Mouse (Mus musculus): ENCODE measurements around the gene Mapt. TPM values are rescaled to one million over a fixed set of nuclear protein-coding genes. Genes with fewer than 3 reads are reported as not detected.
A peak's percentile ranks its signal among the peaks of the same experiment; 100 is the strongest.
"Not testable (repeated sequence)": the region's sequence is repeated elsewhere in the genome, so short reads cannot be mapped to it uniquely, and the experiment has no call there.

Mapt gene
- polyA plus RNA-seq, 1 experiment from 2014 or later = 5.5 TPM

DNA sequence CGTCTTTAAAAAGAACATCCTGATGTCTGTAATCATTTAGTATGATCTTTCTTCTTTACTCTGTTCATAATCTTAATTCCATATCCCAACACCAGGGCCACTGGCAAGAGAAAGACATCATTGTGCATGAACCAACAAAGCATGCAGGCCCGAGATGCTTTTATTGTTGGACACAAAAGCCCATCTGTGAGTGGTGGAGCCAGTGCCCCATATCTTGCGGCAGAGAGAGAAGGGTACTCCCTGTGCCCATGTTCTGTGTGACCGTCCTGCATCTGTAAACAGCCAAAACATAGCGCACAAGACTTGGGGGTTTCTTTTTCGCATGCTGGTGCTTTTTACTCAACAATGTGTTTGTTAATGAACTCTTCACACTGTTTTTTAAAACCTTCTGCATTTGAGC is 19.9 kb upstream of the Mapt start:
- no peak for ATAC-seq (ENCODE audit: insufficient number of reproducible peaks, low FRiP score, low TSS enrichment, low read depth)

GRCm38 (mm10) chr11:104214128-104214527 is 17.1 kb upstream of the Mapt start:
- H3K27me3 ChIP-seq; H3K4me2 ChIP-seq; H3K4me1 ChIP-seq; H3K9ac ChIP-seq; H3K36me3 ChIP-seq; H3K27ac ChIP-seq; H3K4me3 ChIP-seq; ATAC-seq (ENCODE audit: insufficient number of reproducible peaks, low FRiP score, low TSS enrichment, low read depth); H3K9me3 ChIP-seq: not testable (repeated sequence)
- WGBS = 91% methylated on average over 5 of the region's 5 CpGs

More for the DNA sequence above, 19.9 kb upstream of the Mapt start:
- 89% methylated on average over 6 of the region's 6 CpGs for WGBS
- Histone ChIP-seq H3K4me2 (no peak overlapping the region), H3K9ac (no peak overlapping the region), H3K27ac (no peak overlapping the region), H3K4me3 (no peak overlapping the region), H3K9me3 (no peaks in the 10 kb centered on the region), H3K36me3 (no peaks in the 10 kb centered on the region), H3K4me1 (no peaks in the 10 kb centered on the region), H3K27me3 (no peaks in the 10 kb centered on the region)

GRCm38 (mm10) chr11:104218075-104218474 is 13.1 kb upstream of the Mapt start:
- no peaks in the 10 kb centered on the region for H3K36me3 ChIP-seq
- WGBS = 70% methylated on average over 3 of the region's 3 CpGs
- H3K4me1 ChIP-seq = no peaks in the 10 kb centered on the region
- no peak overlapping the region for H3K4me2 ChIP-seq
- H3K9me3 ChIP-seq = no peaks in the 10 kb centered on the region
- no peaks in the 10 kb centered on the region for H3K27me3 ChIP-seq
- no peak overlapping the region for H3K4me3 ChIP-seq
- H3K9ac ChIP-seq = no peak overlapping the region
- H3K27ac ChIP-seq = no peak overlapping the region
- no peak for ATAC-seq (ENCODE audit: insufficient number of reproducible peaks, low FRiP score, low TSS enrichment, low read depth)

DNA sequence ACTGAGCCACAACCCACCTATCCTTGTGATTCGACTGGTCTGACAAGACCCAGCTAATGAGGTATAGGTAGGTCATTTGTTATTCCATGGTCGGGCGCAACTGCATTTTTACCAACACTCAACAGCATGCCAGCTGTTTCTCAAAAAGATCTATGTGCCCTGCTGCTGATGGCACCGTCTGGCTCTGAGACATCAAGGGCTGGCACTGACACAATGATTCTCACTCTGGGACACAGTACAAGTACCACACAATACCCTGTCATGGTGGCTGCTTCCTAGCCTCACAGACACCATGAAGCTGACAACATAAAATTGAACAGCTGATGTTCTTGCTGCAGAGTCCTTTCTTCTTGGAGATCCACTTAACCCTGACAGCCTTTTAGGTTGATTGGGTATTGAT is 10.9 kb upstream of the Mapt start:
- Histone ChIP-seq H3K4me1 (no peaks in the 10 kb centered on the region), H3K27ac (no peak overlapping the region), H3K9ac (no peak overlapping the region), H3K4me3 (no peak overlapping the region), H3K36me3 (no peaks in the 10 kb centered on the region), H3K9me3 (no peaks in the 10 kb centered on the region), H3K27me3 (no peaks in the 10 kb centered on the region), H3K4me2 (no peak overlapping the region)
- no peak for ATAC-seq (ENCODE audit: insufficient number of reproducible peaks, low FRiP score, low TSS enrichment, low read depth)
- whole genome bisulfite sequencing = 77% methylated on average over 4 of the region's 4 CpGs

DNA sequence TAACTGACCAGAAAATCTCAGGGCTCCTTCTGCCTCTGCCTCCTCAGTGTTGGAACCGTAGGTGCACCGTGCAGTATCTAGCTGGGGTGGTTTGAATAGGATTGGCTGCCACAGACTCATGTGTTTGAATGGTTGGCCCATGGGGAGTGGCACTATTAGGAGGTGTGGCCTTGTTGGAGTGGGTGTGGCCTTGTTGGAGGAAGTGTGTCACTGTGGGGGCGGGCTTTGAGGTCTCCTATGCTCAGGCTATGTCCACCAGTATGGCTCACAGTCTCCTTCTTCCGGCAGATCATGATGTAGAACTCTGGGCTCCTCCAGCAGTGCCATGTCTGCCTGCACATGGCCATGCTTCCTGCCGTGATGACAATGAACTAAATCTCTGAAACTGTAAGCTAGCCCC is 9.4 kb upstream of the Mapt start:
- H3K4me1 ChIP-seq = no peaks in the 10 kb centered on the region
- WGBS = 79% methylated on average over 5 of the region's 5 CpGs
- H3K36me3 ChIP-seq = no peaks in the 10 kb centered on the region
- no peak overlapping the region for H3K4me3 ChIP-seq
- H3K9ac ChIP-seq = no peak overlapping the region
- no peaks in the 10 kb centered on the region for H3K9me3 ChIP-seq
- H3K27me3 ChIP-seq = no peaks in the 10 kb centered on the region
- H3K27ac ChIP-seq = no peak overlapping the region
- no peak overlapping the region for H3K4me2 ChIP-seq
- ATAC-seq (ENCODE audit: insufficient number of reproducible peaks, low FRiP score, low TSS enrichment, low read depth) = no peak

GRCm38 (mm10) chr11:104223301-104223700 is 7.9 kb upstream of the Mapt start:
- Histone ChIP-seq H3K36me3 (no peaks in the 10 kb centered on the region), H3K4me3 (no peak overlapping the region), H3K9ac (no peak overlapping the region), H3K9me3 (no peaks in the 10 kb centered on the region), H3K27ac (no peak overlapping the region), H3K4me2 (no peak overlapping the region), H3K4me1 (no peaks in the 10 kb centered on the region), H3K27me3 (no peaks in the 10 kb centered on the region)
- WGBS = 78% methylated on average over 9 of the region's 9 CpGs
- ATAC-seq (ENCODE audit: insufficient number of reproducible peaks, low FRiP score, low TSS enrichment, low read depth) = no peak

GRCm38 (mm10) chr11:104229391-104229790 is 1.8 kb upstream of the Mapt start:
- 67% methylated on average over 4 of the region's 4 CpGs for WGBS
- H3K4me3 ChIP-seq = no peak overlapping the region
- no peak overlapping the region for H3K27ac ChIP-seq
- no peak overlapping the region for H3K4me2 ChIP-seq
- no peaks in the 10 kb centered on the region for H3K9me3 ChIP-seq
- H3K27me3 ChIP-seq = peaks cover 35% of the 10 kb centered on the region
- peaks cover 25% of the 10 kb centered on the region for H3K4me1 ChIP-seq
- no peaks in the 10 kb centered on the region for H3K36me3 ChIP-seq
- ATAC-seq (ENCODE audit: insufficient number of reproducible peaks, low FRiP score, low TSS enrichment, low read depth) = no peak
- H3K9ac ChIP-seq = no peak overlapping the region

DNA sequence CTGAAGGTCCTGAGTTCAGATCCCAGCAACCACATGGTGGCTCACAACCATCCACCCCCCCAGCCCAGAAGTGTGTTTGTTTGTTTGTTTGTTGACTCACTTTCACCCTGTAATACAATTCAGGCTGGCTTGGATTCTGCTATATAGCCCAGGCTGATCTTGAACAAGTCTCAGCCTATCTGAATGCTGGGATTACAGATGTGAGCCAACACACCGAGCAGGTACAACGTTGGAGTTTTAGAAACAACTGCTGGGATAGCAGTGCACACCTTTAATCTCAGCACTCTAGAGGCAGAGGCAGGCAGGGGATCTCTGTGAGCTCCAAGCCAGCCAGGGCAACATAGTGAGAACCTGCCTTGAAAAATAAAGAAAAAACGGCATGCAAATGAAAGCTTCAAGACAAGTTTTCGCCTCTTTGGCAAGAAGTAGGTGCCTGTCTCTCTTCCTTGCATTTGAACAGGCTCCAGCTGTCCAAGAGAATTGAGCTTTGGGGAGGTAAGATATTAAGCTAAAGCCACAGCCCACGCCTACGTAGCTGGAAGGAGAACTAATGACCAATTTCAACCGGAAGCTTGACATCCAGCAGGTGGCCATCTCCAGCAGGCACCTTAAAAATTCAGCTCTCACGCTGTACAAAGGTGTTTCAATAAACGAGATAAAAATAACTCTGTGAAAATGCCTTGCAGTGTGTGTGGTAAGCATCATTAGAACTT is 968 bp upstream of the Mapt start:
- no peak for ATAC-seq (ENCODE audit: insufficient number of reproducible peaks, low FRiP score, low TSS enrichment, low read depth)
- no peak overlapping the region for H3K9ac ChIP-seq
- H3K36me3 ChIP-seq = no peaks in the 10 kb centered on the region
- no peak overlapping the region for H3K27ac ChIP-seq
- peak overlapping the region; percentile 100 for H3K4me2 ChIP-seq
- H3K27me3 ChIP-seq = peaks cover 43% of the 10 kb centered on the region
- H3K4me3 ChIP-seq = peak overlapping the region; percentile 60
- H3K9me3 ChIP-seq = no peaks in the 10 kb centered on the region
- WGBS = 9% methylated on average over 9 of the region's 9 CpGs
- H3K4me1 ChIP-seq = peaks cover 25% of the 10 kb centered on the region

GRCm38 (mm10) chr11:104232141-104233061 is 1.2 kb downstream of the Mapt start:
- ATAC-seq (ENCODE audit: insufficient number of reproducible peaks, low FRiP score, low TSS enrichment, low read depth) = no peak
- peaks cover 54% of the 10 kb centered on the region for H3K27me3 ChIP-seq
- WGBS = under 1% methylated on average over 71 of the region's 72 CpGs
- no peak overlapping the region for H3K27ac ChIP-seq
- H3K4me1 ChIP-seq = peaks cover 25% of the 10 kb centered on the region
- H3K4me2 ChIP-seq = peak overlapping the region; percentile 100
- H3K36me3 ChIP-seq = no peaks in the 10 kb centered on the region
- no peaks in the 10 kb centered on the region for H3K9me3 ChIP-seq
- H3K9ac ChIP-seq = no peak overlapping the region
- H3K4me3 ChIP-seq = peak overlapping the region; percentile 60

DNA sequence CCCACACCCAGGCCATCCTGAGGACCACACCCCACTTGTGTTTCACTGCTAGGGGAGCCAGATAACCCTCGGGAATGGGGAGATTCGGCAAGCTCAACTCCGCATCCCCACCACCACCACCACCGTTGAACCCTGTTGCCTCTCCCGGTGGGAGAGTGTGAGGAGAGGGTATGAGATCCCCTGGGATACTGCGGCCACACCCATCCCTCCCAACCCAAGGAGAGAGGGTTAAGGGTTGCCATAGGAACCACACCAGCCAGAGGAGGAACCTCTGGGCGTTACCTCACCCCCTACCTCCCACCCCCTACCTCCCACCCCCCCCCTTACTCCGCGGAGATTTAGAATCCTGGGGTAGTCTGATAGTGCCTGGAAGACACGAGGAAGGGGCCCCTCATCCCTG is 1.9 kb downstream of the Mapt start:
- Histone ChIP-seq H3K9me3 (no peaks in the 10 kb centered on the region), H3K9ac (no peak overlapping the region), H3K4me3 (no peak overlapping the region), H3K27ac (no peak overlapping the region), H3K36me3 (no peaks in the 10 kb centered on the region), H3K4me2 (peak overlapping the region; percentile 100; the same call in 1 of the 2 replicates), H3K4me1 (peaks cover 25% of the 10 kb centered on the region), H3K27me3 (peaks cover 54% of the 10 kb centered on the region)
- ATAC-seq (ENCODE audit: insufficient number of reproducible peaks, low FRiP score, low TSS enrichment, low read depth) = no peak
- 1% methylated on average over 10 of the region's 10 CpGs for WGBS

DNA sequence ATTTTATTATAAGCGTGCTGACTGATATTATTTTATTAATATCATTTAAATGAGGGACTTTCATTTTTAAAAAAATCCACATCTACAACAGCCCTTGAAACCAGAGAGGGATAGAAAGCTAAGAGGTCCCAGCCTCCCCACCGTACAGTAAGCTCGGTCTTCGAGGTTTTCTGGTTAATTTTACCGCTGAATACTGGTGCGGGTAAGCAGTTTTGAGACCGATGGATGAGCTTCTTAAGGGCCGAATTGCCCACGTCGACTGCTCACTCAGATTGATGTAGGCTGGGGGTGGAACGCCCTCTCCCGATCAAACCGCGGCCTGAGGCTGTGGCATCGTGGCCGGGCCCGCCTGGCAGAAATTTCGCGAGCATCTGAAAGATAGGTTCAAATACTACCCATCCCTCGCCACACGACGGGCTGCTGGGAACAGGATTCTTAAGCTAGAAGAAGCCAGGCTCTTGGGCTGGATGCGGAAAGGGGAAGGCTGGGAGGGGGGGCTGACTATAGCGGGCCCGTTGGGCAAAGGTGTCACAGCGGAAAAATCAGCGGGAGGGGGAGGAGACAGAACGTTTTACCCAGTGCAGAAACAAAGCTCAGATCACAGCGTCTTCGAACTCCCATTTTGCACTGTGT is 2.5 kb downstream of the Mapt start:
- 3% methylated on average over 30 of the region's 30 CpGs for WGBS
- no peak overlapping the region for H3K27ac ChIP-seq
- H3K4me2 ChIP-seq = no peak overlapping the region
- H3K4me3 ChIP-seq = no peak overlapping the region
- H3K27me3 ChIP-seq = peaks cover 54% of the 10 kb centered on the region
- no peaks in the 10 kb centered on the region for H3K36me3 ChIP-seq
- H3K9me3 ChIP-seq = no peaks in the 10 kb centered on the region
- no peak for ATAC-seq (ENCODE audit: insufficient number of reproducible peaks, low FRiP score, low TSS enrichment, low read depth)
- no peak overlapping the region for H3K9ac ChIP-seq
- peaks cover 25% of the 10 kb centered on the region for H3K4me1 ChIP-seq

- Histone ChIP-seq H3K4me3 (no peak overlapping the region), H3K36me3 (no peaks in the 10 kb centered on the region), H3K27me3 (peaks cover 54% of the 10 kb centered on the region), H3K27ac (no peak overlapping the region), H3K4me1 (peaks cover 25% of the 10 kb centered on the region), H3K9ac (no peak overlapping the region), H3K4me2 (no peak overlapping the region), H3K9me3 (no peaks in the 10 kb centered on the region)
- no peak for ATAC-seq (ENCODE audit: insufficient number of reproducible peaks, low FRiP score, low TSS enrichment, low read depth)
- 45% methylated on average over 6 of the region's 6 CpGs for WGBS
Measured at GRCm38 (mm10) chr11:104234680-104235079, 3.5 kb downstream of the Mapt start.
